Mouse (Mus musculus) Patski (cell line): ENCODE measurements around the gene Ep300. TPM values are rescaled to one million over a fixed set of nuclear protein-coding genes. Genes with fewer than 3 reads are reported as not detected.
"Not testable (repeated sequence)": the region's sequence is repeated elsewhere in the genome, so short reads cannot be mapped to it uniquely, and the experiment has no call there.

ENCODE experiments used
- ATAC-seq: fragments of 100-300 bp; one replicate; pipeline ENCODE4 v1.8.0; 2021
- CTCF ChIA-PET: fragments of 350-600 bp; sonication (Branson Sonifier 250); formaldehyde crosslinking; loops from one replicate; lab custom pipeline; 2022; ENCODE audit warnings: inconsistent platforms; lab: Charles Lee
- POLR2A ChIA-PET: fragments of 350-600 bp; sonication (Branson Sonifier 250); formaldehyde crosslinking; loops from one replicate; lab custom pipeline; 2022; ENCODE audit warnings: antibody characterized with exemption, inconsistent platforms; lab: Charles Lee
- DNase-seq: peaks from one replicate; pipeline ENCODE4 v3.0.0-alpha.2; 2011; ENCODE audit warnings: low read depth, low spot score
- H3K27me3 ChIP-seq: fragments of 371-371 bp; one replicate; pipeline ENCODE4 v1.5.1; 2021
- CTCF ChIP-seq: fragments of 100-300 bp; IDR thresholded peaks from one replicate; pipeline ENCODE4 v1.5.1; 2021
- in situ Hi-C: fragments of 300-500 bp; cut with MboI; formaldehyde crosslinking; loops from 3 replicates; pipeline ENCODE4 v1.11.1; 2018; ENCODE audit warnings: low pct_unique_long_range_greater_than_20kb, mixed read lengths
- polyA plus RNA-seq: library from polyadenylated mRNA; unstranded; gene quantifications from one replicate; pipeline ENCODE4 v1.2.3, GENCODE M21; 2021

Ep300 gene
- polyA plus RNA-seq, 1 experiment from 2014 or later: 46.9 TPM

- ChIA-PET POLR2A (interaction anchor here (0.6 kb wide), 1 partner anchor 21 kb away, joined by 3 read pairs; no protein-coding TSS in a partner anchor), CTCF (interaction anchor here (1.7 kb wide), 1 partner anchor 10 kb away, joined by 7 read pairs; no protein-coding TSS in a partner anchor)
- in situ Hi-C loops: no loop called here
- TF ChIP-seq CTCF: no peak
- H3K27me3 ChIP-seq: no peaks in the 10 kb centered on the region
- DNase-seq (no peak), ATAC-seq (no peak)
These were observed 115.0 kb downstream of the Ep300 start for GRCm38 (mm10) chr15:81700161-81700560.

- TF ChIP-seq CTCF: no peak
- CTCF ChIA-PET: no interaction called here
- POLR2A ChIA-PET: interaction anchor here (0.6 kb wide), 1 partner anchor 21 kb away, joined by 3 read pairs; no protein-coding TSS in a partner anchor
- in situ Hi-C loops: no loop called here
- no peak for DNase-seq
- ATAC-seq: no peak
- no peaks in the 10 kb centered on the region for H3K27me3 ChIP-seq
These were observed 115.5 kb downstream of the Ep300 start for GRCm38 (mm10) chr15:81700601-81701000.

GRCm38 (mm10) chr15:81701350-81701749, 116.2 kb downstream of the Ep300 start:
- ATAC-seq: not testable (repeated sequence)

More at GRCm38 (mm10) chr15:81701350-81701749, 116.2 kb downstream of the Ep300 start:
- in situ Hi-C loops, H3K27me3 ChIP-seq, POLR2A ChIA-PET, DNase-seq: not testable (repeated sequence)
- CTCF ChIA-PET: interaction anchor here (0.8 to 1.7 kb wide), 2 partner anchors 10 to 16 kb away, joined by 3 to 5 read pairs; no protein-coding TSS in a partner anchor

Other genes starting within 250 kb of the Ep300 start
- gene Slc25a17, start 224.5 kb upstream of the Ep300 start, polyA plus RNA-seq: 113 TPM
- gene St13, start 185.3 kb upstream of the Ep300 start, polyA plus RNA-seq: 471 TPM
- 13.8 TPM for gene Xpnpep3, start 185.2 kb upstream of the Ep300 start, polyA plus RNA-seq
- not detected for gene Dnajb7, start 177.1 kb upstream of the Ep300 start, polyA plus RNA-seq
- 157 TPM for gene Rbx1, start 119.1 kb upstream of the Ep300 start, polyA plus RNA-seq
- gene L3mbtl2, start 78.5 kb downstream of the Ep300 start, polyA plus RNA-seq: 24.2 TPM
- 9.1 TPM for gene Chadl, start 111.9 kb downstream of the Ep300 start, polyA plus RNA-seq
- gene Zc3h7b, start 159.7 kb downstream of the Ep300 start, polyA plus RNA-seq: 90.0 TPM
- 120 TPM for gene Rangap1, start 160.2 kb downstream of the Ep300 start, polyA plus RNA-seq
- 61.5 TPM for gene Tef, start 217.1 kb downstream of the Ep300 start, polyA plus RNA-seq